Mouse (Mus musculus) neural tube, embryonic 12.5 days (tissue): ENCODE measurements around the gene Tbx3. TPM values are rescaled to one million over a fixed set of nuclear protein-coding genes. Genes with fewer than 3 reads are reported as not detected.

Experiments
- ATAC-seq: fragments of 200-750 bp; cut with Nextera tagmentation; 2 replicates; pipeline ENCODE4 v1.8.0; 2017; ENCODE audit warnings: low read depth, mild to moderate bottlenecking, moderate TSS enrichment, moderate library complexity; ENCODE audit not compliant: low FRiP score
- H3K27ac ChIP-seq: fragments of 300-500 bp; sonication (generic); 2 replicates; pipeline ENCODE4 v1.5.1; 2016
- H3K27me3 ChIP-seq: fragments of 300-500 bp; sonication (generic); replicated peaks from 2 replicates; pipeline ENCODE4 v1.6.1; 2016; ENCODE audit warnings: mild to moderate bottlenecking
- H3K36me3 ChIP-seq: fragments of 300-500 bp; sonication (generic); 2 replicates; pipeline ENCODE4 v1.6.1; 2016; ENCODE audit warnings: mild to moderate bottlenecking
- H3K4me1 ChIP-seq: fragments of 300-500 bp; sonication (generic); 2 replicates; pipeline ENCODE4 v1.6.1; 2016
- H3K4me2 ChIP-seq: fragments of 300-500 bp; sonication (generic); replicated peaks from 2 replicates; pipeline ENCODE4 v1.6.1; 2016; ENCODE audit warnings: mild to moderate bottlenecking
- H3K4me3 ChIP-seq: fragments of 300-500 bp; sonication (generic); 2 replicates; pipeline ENCODE4 v1.5.1; 2016
- H3K9ac ChIP-seq: fragments of 300-500 bp; sonication (generic); 2 replicates; pipeline ENCODE4 v1.6.1; 2016; ENCODE audit warnings: mild to moderate bottlenecking
- H3K9me3 ChIP-seq: fragments of 300-500 bp; sonication (generic); 2 replicates; pipeline ENCODE4 v1.6.1; 2016; ENCODE audit warnings: mild to moderate bottlenecking
- WGBS: fragments of 180-500 bp; shearing (Covaris S2); methylation state at CpG from one replicate; pipeline ENCODE4 v1.1.7; 2016; 5-methylcytosine and 5-hydroxymethylcytosine counted together
- polyA plus RNA-seq: library from polyadenylated mRNA; unstranded; fragments of >200 nt; fragmentation: Nextera tagmentation; extraction: Ambion mirVana; gene quantifications from 2 replicates; pipeline ENCODE4 v1.2.1, GENCODE M21; 2016

Tbx3 gene
- polyA plus RNA-seq, 1 experiment from 2014 or later = 11.0 TPM

GRCm38 (mm10) chr5:119732978-119733377 is 62.5 kb downstream of the Tbx3 start:
- Histone ChIP-seq H3K27ac (no peak overlapping the region), H3K4me2 (no peak overlapping the region), H3K9ac (no peak overlapping the region), H3K4me3 (no peak overlapping the region), H3K27me3 (no peaks in the 10 kb centered on the region), H3K9me3 (no peaks in the 10 kb centered on the region), H3K4me1 (no peaks in the 10 kb centered on the region), H3K36me3 (no peaks in the 10 kb centered on the region)
- ATAC-seq = no peak
- WGBS = 68% methylated on average over 7 of the region's 7 CpGs

Other genes with a start within 250 kb of the Tbx3 start
- gene Tbx5, start 162.0 kb downstream of the Tbx3 start, polyA plus RNA-seq = 0.20 TPM in 1 of 2 replicates, not detected in the other